Mouse (Mus musculus) kidney, postnatal 0 days (tissue): ENCODE data around the gene Piezo1. TPM values are rescaled to one million over a fixed set of nuclear protein-coding genes. Genes with fewer than 3 reads are reported as not detected.
"Not testable (repeated sequence)": the region's sequence is repeated elsewhere in the genome, so short reads cannot be mapped to it uniquely, and the experiment has no call there.

Experiments
- ATAC-seq: fragments of 200-750 bp; cut with Nextera tagmentation; replicated peaks from 2 replicates; pipeline ENCODE4 v1.8.0; 2017; ENCODE audit warnings: low read depth, moderate number of reproducible peaks, moderate TSS enrichment, moderate library complexity; ENCODE audit not compliant: low FRiP score
- DNase-seq: peaks from one replicate; pipeline ENCODE4 v3.0.0-alpha.2; 2016; ENCODE audit warnings: low spot score
- H3K27ac ChIP-seq: fragments of 300-500 bp; sonication (generic); 2 replicates; pipeline ENCODE4 v1.5.1; 2014; ENCODE audit warnings: mild to moderate bottlenecking
- H3K27me3 ChIP-seq: fragments of 300-500 bp; sonication (generic); 2 replicates; pipeline ENCODE4 v1.6.1; 2014; ENCODE audit warnings: low read length, mixed read lengths; ENCODE audit not compliant: insufficient read depth
- H3K36me3 ChIP-seq: fragments of 300-500 bp; sonication (generic); 2 replicates; pipeline ENCODE4 v1.6.1; 2014; ENCODE audit warnings: low read length, mixed read lengths; ENCODE audit not compliant: insufficient read depth
- H3K4me1 ChIP-seq: fragments of 300-500 bp; sonication (generic); replicated peaks from 2 replicates; pipeline ENCODE4 v1.6.1; 2014; ENCODE audit warnings: antibody characterized with exemption, low read length, mixed read lengths; ENCODE audit not compliant: insufficient read depth
- H3K4me2 ChIP-seq: fragments of 300-500 bp; sonication (generic); 2 replicates; pipeline ENCODE4 v1.6.1; 2014; ENCODE audit warnings: mild to moderate bottlenecking, low read length, moderate library complexity, mixed read lengths
- H3K4me3 ChIP-seq: fragments of 300-500 bp; sonication (generic); replicated peaks from 2 replicates; pipeline ENCODE4 v1.5.1; 2014; ENCODE audit warnings: low read depth, low read length
- H3K9ac ChIP-seq: fragments of 300-500 bp; sonication (generic); 2 replicates; pipeline ENCODE4 v1.6.1; 2014; ENCODE audit warnings: low read depth, low read length
- H3K9me3 ChIP-seq: fragments of 300-500 bp; sonication (generic); replicated peaks from 2 replicates; pipeline ENCODE4 v1.6.1; 2016; ENCODE audit warnings: low read length, inconsistent platforms, mixed read lengths
- CTCF ChIP-seq: IDR thresholded peaks from 2 replicates; pipeline ENCODE4 v1.5.1; 2016; ENCODE audit warnings: antibody characterized with exemption, low read depth, mild to moderate bottlenecking, moderate library complexity
- WGBS: fragments of 180-500 bp; shearing (Covaris S2); extraction: QIAGEN DNeasy Blood & Tissue Kit; methylation state at CpG from one replicate; pipeline ENCODE4 v1.1.7; 2014; 5-methylcytosine and 5-hydroxymethylcytosine counted together
- polyA plus RNA-seq: library from polyadenylated mRNA; unstranded; fragments of >200 nt; fragmentation: Nextera tagmentation; extraction: Ambion mirVana; gene quantifications from 2 replicates; pipeline ENCODE4 v1.2.1, GENCODE M21; 2015

Piezo1 gene
- polyA plus RNA-seq, 1 experiment from 2014 or later: 14.9 TPM

DNA sequence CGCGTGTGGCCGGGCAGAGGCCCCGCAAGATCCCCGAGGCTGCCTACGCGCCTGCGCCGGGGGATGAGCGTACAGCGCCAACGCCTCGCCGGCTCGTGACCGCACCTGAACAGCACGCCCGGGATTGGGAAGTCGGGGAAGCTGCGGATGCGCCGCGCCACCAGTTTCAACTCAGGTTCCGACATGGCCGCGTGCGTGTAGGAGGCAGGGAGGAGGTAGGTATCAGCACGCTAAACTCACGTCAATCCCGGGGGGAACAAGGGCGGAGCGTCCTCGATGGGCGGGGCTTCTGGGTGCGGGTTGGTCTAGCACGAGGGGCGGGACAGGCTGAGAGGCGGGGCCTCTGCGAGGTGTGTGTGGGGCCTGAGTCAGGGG is 25.5 kb upstream of the Piezo1 start, which contains the start of gene Aprt:
Gene Aprt, minus strand, starts transcription at position 262 of the 375 bp plus-strand sequence.
- Histone ChIP-seq H3K9ac (peak within 1 kb of the TSS; percentile 71), H3K9me3 (no peaks in the 10 kb centered on the region), H3K36me3 (peaks cover 12% of the 10 kb centered on the region), H3K27ac (peak within 1 kb of the TSS; percentile 83), H3K4me2 (peak within 1 kb of the TSS; percentile 89), H3K4me1 (peaks cover 26% of the 10 kb centered on the region), H3K4me3 (peak within 1 kb of the TSS; percentile 62), H3K27me3 (no peaks in the 10 kb centered on the region)
- WGBS: 0% methylated on average over 39 of the region's 39 CpGs
- DNase-seq (peak; percentile 96), ATAC-seq (peak; percentile 82)
- TF ChIP-seq CTCF: no peak

DNA sequence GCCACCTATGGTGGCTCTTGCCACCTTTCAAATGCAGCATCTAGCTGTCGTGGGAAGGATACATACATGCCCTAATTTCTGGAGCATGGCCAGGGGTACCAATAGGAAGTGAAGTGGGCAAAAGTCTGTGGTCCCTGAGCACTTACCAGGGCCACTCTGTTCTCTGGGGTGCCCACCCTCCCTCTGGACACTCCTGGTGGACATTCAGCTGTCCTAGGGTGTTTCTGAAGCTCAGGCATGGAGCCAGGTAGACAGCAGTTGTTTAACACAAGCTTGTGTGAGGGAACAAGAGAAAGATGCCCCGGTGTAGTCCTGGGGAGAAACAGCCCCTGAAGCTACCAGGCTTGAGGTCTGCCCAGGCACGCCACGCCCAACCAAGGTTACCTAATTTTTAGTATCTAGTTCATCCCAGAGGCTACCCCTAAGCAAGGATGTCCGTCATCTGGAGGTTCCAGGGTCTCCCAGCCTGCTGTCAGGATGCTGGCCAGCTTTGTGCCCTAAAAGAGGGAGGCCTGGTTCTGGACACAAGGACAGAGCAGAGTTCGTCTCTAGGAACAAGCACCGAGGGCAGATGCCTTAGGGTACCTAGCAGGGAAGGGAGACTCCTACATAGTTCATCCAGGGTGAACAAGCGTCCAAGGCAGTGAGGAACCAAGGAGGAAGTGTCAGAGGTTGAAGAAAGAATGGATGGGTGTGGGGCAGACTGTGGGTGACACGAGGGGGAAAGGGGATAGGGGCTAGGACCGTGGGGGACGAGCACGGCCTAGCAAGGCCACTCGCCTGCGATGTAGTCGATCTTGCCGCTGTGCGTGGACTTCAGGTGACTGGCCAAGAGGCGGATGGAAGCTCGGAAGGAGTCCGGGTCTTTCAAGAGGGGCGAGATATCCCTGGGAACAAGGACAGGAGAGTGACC is 24.9 kb upstream of the Piezo1 start:
- ATAC-seq: peak; percentile 12
- peak overlapping the region; percentile 62 for H3K4me3 ChIP-seq
- 17% methylated on average over 21 of the region's 21 CpGs for WGBS
- no peak for DNase-seq
- H3K4me1 ChIP-seq: peaks cover 26% of the 10 kb centered on the region
- no peaks in the 10 kb centered on the region for H3K9me3 ChIP-seq
- H3K36me3 ChIP-seq: peaks cover 17% of the 10 kb centered on the region
- no peaks in the 10 kb centered on the region for H3K27me3 ChIP-seq
- peak overlapping the region; percentile 83 for H3K27ac ChIP-seq
- peak overlapping the region; percentile 89 for H3K4me2 ChIP-seq
- H3K9ac ChIP-seq: peak overlapping the region; percentile 71
- TF ChIP-seq CTCF: no peak

DNA sequence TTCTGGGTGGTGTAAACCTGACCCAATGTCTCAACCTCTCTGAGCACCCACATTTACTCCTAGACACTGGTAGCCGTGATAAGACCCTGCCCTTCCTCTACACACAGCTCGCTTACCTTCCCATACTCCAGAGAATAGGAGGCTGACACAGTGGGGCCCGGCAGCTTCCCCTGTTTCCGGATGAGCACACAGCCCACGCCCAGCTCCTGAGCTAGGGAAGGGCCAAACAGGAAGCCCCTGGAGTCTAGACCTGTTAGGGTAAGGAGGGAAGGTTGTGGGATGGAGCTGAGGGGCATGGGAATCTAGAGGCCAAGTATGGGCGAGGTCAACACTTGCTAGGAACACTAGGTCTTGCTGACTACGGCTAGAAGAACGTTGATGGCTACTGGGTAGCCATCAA is 24.2 kb upstream of the Piezo1 start:
- H3K4me1 ChIP-seq: peaks cover 26% of the 10 kb centered on the region
- H3K27me3 ChIP-seq: no peaks in the 10 kb centered on the region
- peak overlapping the region; percentile 71; the same call in 1 of the 2 replicates for H3K9ac ChIP-seq
- H3K4me3 ChIP-seq: peak overlapping the region; percentile 62; the same call in 1 of the 2 replicates
- peaks cover 22% of the 10 kb centered on the region for H3K36me3 ChIP-seq
- H3K4me2 ChIP-seq: peak overlapping the region; percentile 89
- TF ChIP-seq CTCF: no peak
- H3K9me3 ChIP-seq: no peaks in the 10 kb centered on the region
- peak overlapping the region; percentile 83 for H3K27ac ChIP-seq
- DNase-seq: no peak
- WGBS: 41% methylated on average over 8 of the region's 8 CpGs
- ATAC-seq: no peak

DNA sequence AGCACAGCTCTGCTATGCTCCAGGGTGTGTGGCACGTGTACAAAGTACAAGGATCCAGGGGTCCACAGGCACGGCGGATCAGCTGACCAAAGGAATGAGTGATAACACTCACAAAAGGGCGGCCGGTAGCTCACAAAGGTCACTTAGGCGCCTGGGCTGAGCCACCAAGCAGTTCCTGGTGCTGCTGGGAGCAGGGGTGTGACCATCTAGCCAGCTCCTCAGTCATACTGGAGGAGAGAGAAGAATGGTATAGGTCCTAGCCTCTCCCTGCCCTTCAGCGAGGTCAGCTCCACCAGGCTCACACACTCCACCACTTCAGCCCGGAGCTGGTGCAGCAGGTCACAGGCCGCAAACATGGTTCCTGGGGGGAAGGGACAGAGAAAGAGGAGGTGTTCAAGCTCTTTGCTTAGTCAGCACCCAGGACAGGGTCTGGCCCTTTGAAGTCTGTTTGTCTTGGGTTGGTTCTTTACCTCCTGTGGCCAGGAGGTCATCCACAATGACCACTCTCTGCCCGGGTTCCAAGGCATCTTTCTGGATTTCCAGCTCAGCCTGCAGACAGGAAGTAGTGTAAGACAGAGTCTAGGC is 23.6 kb upstream of the Piezo1 start:
- WGBS: 24% methylated on average over 10 of the region's 10 CpGs
- H3K27ac ChIP-seq: peak overlapping the region; percentile 83
- no peaks in the 10 kb centered on the region for H3K9me3 ChIP-seq
- peak; percentile 15; the same call in 1 of the 2 replicates for ATAC-seq
- DNase-seq: no peak
- H3K4me2 ChIP-seq: peak overlapping the region; percentile 89
- H3K36me3 ChIP-seq: peaks cover 26% of the 10 kb centered on the region
- H3K4me1 ChIP-seq: peaks cover 25% of the 10 kb centered on the region
- H3K4me3 ChIP-seq: no peak overlapping the region
- no peak for TF ChIP-seq CTCF
- no peak overlapping the region for H3K9ac ChIP-seq
- no peaks in the 10 kb centered on the region for H3K27me3 ChIP-seq

DNA sequence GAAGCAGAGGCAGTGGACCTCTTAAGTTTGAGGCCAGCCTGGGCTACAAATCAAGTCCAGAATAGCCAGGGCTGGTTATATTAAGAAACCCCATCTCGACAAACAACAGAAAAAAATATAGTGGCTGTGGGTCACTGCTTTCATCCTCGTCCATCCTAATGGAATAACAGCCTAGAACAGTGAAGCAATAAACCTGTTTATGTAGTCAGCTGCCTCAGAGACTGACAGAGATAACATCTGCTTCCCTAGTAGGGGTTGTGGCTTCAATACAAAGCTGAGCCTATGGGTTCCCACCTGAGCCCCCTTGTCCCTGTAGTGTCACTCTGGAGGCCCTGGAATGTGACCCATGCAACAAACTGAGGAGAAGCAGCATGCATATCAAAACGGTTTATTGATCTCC is 23.1 kb upstream of the Piezo1 start:
- no peak for TF ChIP-seq CTCF
- Histone ChIP-seq H3K4me2 (no peak overlapping the region), H3K27me3 (no peaks in the 10 kb centered on the region), H3K4me3 (no peak overlapping the region), H3K4me1 (peaks cover 23% of the 10 kb centered on the region), H3K9me3 (no peaks in the 10 kb centered on the region), H3K27ac (peak overlapping the region; percentile 83), H3K36me3 (peaks cover 26% of the 10 kb centered on the region), H3K9ac (no peak overlapping the region)
- ATAC-seq (no peak), DNase-seq (no peak)
- WGBS: 13% methylated on average over 3 of the region's 3 CpGs

DNA sequence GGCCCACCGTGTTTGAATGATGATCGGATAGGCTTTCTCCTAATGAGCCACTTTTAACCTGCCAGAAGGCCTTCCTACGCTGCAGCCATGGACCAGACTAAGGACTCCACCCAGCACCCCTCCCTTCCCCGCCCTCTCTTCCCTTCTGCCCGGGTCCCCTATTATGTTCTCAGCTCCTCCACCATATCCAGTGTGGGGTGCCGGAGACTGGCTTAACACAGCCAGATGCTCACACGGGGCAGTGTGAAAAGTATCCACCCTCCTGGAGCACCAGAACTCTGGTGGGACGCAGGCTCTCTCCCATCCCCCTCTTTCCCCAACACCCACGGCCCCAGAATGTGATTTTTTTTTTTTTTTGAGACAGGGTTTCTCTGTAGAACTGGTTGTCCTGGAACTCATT is 22.4 kb upstream of the Piezo1 start:
- H3K27ac ChIP-seq: no peak overlapping the region
- peaks cover 28% of the 10 kb centered on the region for H3K4me1 ChIP-seq
- TF ChIP-seq CTCF: no peak
- peaks cover 26% of the 10 kb centered on the region for H3K36me3 ChIP-seq
- no peak overlapping the region for H3K4me2 ChIP-seq
- 58% methylated on average over 9 of the region's 9 CpGs for WGBS
- ATAC-seq (no peak), DNase-seq (no peak)
- H3K9me3 ChIP-seq: no peaks in the 10 kb centered on the region
- no peak overlapping the region for H3K4me3 ChIP-seq
- H3K9ac ChIP-seq: no peak overlapping the region
- no peaks in the 10 kb centered on the region for H3K27me3 ChIP-seq

DNA sequence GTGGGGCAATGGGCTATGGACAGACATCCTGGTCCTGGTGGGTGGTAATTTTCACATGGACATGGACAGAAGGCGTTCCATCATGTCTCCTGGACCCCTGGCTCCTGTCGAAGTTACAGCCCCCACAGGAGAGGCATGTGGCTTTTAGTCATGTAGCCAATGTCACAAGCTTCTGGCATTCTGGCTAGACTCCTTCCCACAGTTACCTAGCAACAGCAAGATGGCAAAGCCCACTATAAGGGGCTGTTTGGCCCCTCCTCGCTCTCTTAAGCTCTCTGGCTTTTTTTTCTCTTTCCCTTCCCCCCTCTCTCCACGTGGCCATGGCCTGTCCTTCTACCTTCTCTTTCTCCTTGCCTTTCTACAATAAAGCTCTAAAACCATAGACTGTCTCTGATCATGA is 22.0 kb upstream of the Piezo1 start:
- not testable (repeated sequence) for ATAC-seq, H3K27me3 ChIP-seq, H3K4me2 ChIP-seq, H3K9ac ChIP-seq, H3K27ac ChIP-seq, H3K4me3 ChIP-seq, H3K9me3 ChIP-seq, DNase-seq
- WGBS: 54% methylated on average over 4 of the region's 4 CpGs
- Histone ChIP-seq H3K4me1 (peaks cover 28% of the 10 kb centered on the region), H3K36me3 (peaks cover 26% of the 10 kb centered on the region)
